Mouse (Mus musculus): ENCODE results near the gene Chn2.

GRCm38 (mm10) chr6:54333652-54334396 lies 294.5 kb downstream of the Chn2 start:
- TF ChIP-seq CTCF (IDR thresholded peaks at IDR 0.05; ENCODE audit: borderline replicate concordance, extremely low read depth, insufficient read depth, insufficient read length) (no peak), POLR2A (IDR thresholded peaks at IDR 0.05; ENCODE audit: borderline replicate concordance, extremely low read depth, insufficient read depth, insufficient read length, poor library complexity, severe bottlenecking) (no peak)
